Mouse (Mus musculus): ENCODE results near the gene E2f6.
A peak's percentile ranks its signal among the peaks of the same experiment; 100 is the strongest.

The E2f6 gene

GRCm38 (mm10) chr12:16800259-16800958 is 10.4 kb upstream of the E2f6 start, which contains the start of gene Greb1:
TSS of gene Greb1 (minus strand) at chr12:16800886.
- peak; percentile 60 for DNase-seq (ENCODE audit: low spot score)

GRCm38 (mm10) chr12:16800959-16801315 is 9.8 kb upstream of the E2f6 start:
- DNase-seq (ENCODE audit: low spot score): no peak

- DNase-seq (ENCODE audit: low spot score): no peak
Observed at GRCm38 (mm10) chr12:16803237-16803955, 7.4 kb upstream of the E2f6 start.

- no peak for DNase-seq (ENCODE audit: low spot score)
Observed at GRCm38 (mm10) chr12:16803956-16804430, 6.8 kb upstream of the E2f6 start.

GRCm38 (mm10) chr12:16805511-16805910 is 5.3 kb upstream of the E2f6 start:
- DNase-seq (ENCODE audit: low spot score): peak; percentile 61

GRCm38 (mm10) chr12:16808045-16808444 is 2.7 kb upstream of the E2f6 start:
- no peak for DNase-seq (ENCODE audit: low spot score)

- no peak for DNase-seq (ENCODE audit: low spot score)
Observed at GRCm38 (mm10) chr12:16811477-16811876, 714 bp downstream of the E2f6 start.

- no peak for DNase-seq (ENCODE audit: low spot score)
Observed at GRCm38 (mm10) chr12:16817147-16817546, 6.4 kb downstream of the E2f6 start.

GRCm38 (mm10) chr12:16818513-16818912 is 7.8 kb downstream of the E2f6 start:
- DNase-seq (ENCODE audit: low spot score): no peak

GRCm38 (mm10) chr12:16820761-16821160 is 10.0 kb downstream of the E2f6 start:
- DNase-seq (ENCODE audit: low spot score): no peak

- no peak for DNase-seq (ENCODE audit: low spot score)
Observed at GRCm38 (mm10) chr12:16822181-16822734, 11.5 kb downstream of the E2f6 start.

- no peak for DNase-seq (ENCODE audit: low spot score)
Observed at GRCm38 (mm10) chr12:16823701-16824100, 12.9 kb downstream of the E2f6 start.

- DNase-seq (ENCODE audit: low spot score): peak; percentile 53
Observed at GRCm38 (mm10) chr12:16828505-16828904, 17.7 kb downstream of the E2f6 start.

- no peak for DNase-seq (ENCODE audit: low spot score)
Observed at GRCm38 (mm10) chr12:16829785-16830184, 19.0 kb downstream of the E2f6 start.

GRCm38 (mm10) chr12:16831071-16831470 is 20.3 kb downstream of the E2f6 start:
- no peak for DNase-seq (ENCODE audit: low spot score)

GRCm38 (mm10) chr12:16834701-16835100 is 23.9 kb downstream of the E2f6 start:
- no peak for DNase-seq (ENCODE audit: low spot score)

GRCm38 (mm10) chr12:16836188-16836587 is 25.4 kb downstream of the E2f6 start:
- DNase-seq (ENCODE audit: low spot score): no peak

GRCm38 (mm10) chr12:16837766-16838165 is 27.0 kb downstream of the E2f6 start:
- DNase-seq (ENCODE audit: low spot score): no peak

GRCm38 (mm10) chr12:16840842-16841782 is 30.3 kb downstream of the E2f6 start:
- no peak for DNase-seq (ENCODE audit: low spot score)

- no peak for DNase-seq (ENCODE audit: low spot score)
Observed at GRCm38 (mm10) chr12:16844623-16845592, 34.1 kb downstream of the E2f6 start.

Measured in ovary, postnatal 36 days (tissue).